Mouse (Mus musculus) kidney, adult 2 months (tissue): ENCODE measurements at regions not wholly inside any gene's neighbourhood (a gene's known extent, or its start where the extent isn't known, plus 50 kb on each side); places are given as distances from the start of the nearest gene placed in this dataset.

Source experiments
- CTCF ChIP-seq: fragments of 200-500 bp; conservative IDR thresholded peaks from 2 replicates; pipeline ENCODE4 v1.5.1; 2011; ENCODE audit warnings: low read depth, mild to moderate bottlenecking, control low read depth, low read length, moderate library complexity, mixed read lengths; ENCODE audit not compliant: insufficient read depth, insufficient read length
- POLR2A ChIP-seq: fragments of 200-500 bp; IDR thresholded peaks from one replicate; pipeline ENCODE4 v1.6.1; 2011; ENCODE audit warnings: low read depth, low read length, control low read depth

- no peak for TF ChIP-seq POLR2A
- TF ChIP-seq CTCF = no peak
These were observed 319.0 kb upstream of the Gm5415 start for GRCm38 (mm10) chr1:32866111-32866510.
